In genomic region chr8:91711202-91711601, GRCm38 (mm10) we compare ENCODE assay signal across 18 mouse cellular contexts.
DNase-seq lines count a peak whose midpoint lies in the region; ATAC-seq lines count a peak whose summit lies in the region.
"Had no signal": no experiment of that assay in that cellular context is flagged by ENCODE, and none has a peak within 500 bp of the region (broad histone marks: within the 10 kb centered on the region; RNA-seq: fewer than 3 reads in every experiment).

No protein-coding gene starts in this region.

- H3K9ac ChIP-seq in heart, embryonic 11.5 days (ENCODE audit: low read depth, low read length), result no peak overlapping the region
- no peak overlapping the region for H3K9ac ChIP-seq in midbrain, embryonic 12.5 days (replicated peaks)
- H3K9ac ChIP-seq in hindbrain, embryonic 14.5 days, result no peak overlapping the region
- H3K9ac ChIP-seq: forebrain, embryonic 13.5 days; hindbrain, embryonic 15.5 days had no signal

- H3K27ac ChIP-seq in heart, embryonic 10.5 days, result peak overlapping the region; percentile 24; the same call in 1 of the 2 replicates
- H3K27ac ChIP-seq in heart, embryonic 11.5 days (ENCODE audit: low read depth, low read length), result no peak overlapping the region
- peak overlapping the region; percentile 56; the same call in 1 of the 2 replicates for H3K27ac ChIP-seq in midbrain, embryonic 12.5 days (replicated peaks)
- no peak overlapping the region for H3K27ac ChIP-seq in midbrain, embryonic 10.5 days (replicated peaks)
- peak overlapping the region; percentile 60 for H3K27ac ChIP-seq in hindbrain, embryonic 14.5 days
- H3K27ac ChIP-seq: forebrain, embryonic 13.5 days; gastrocnemius, adult 2 months; hindbrain, embryonic 15.5 days had no signal

- H3K4me2 ChIP-seq in heart, embryonic 11.5 days, result no peak overlapping the region
- H3K4me2 ChIP-seq in midbrain, embryonic 12.5 days (replicated peaks), result no peak overlapping the region
- no peak overlapping the region for H3K4me2 ChIP-seq in hindbrain, embryonic 14.5 days (replicated peaks)
- H3K4me2 ChIP-seq: forebrain, embryonic 13.5 days; hindbrain, embryonic 15.5 days had no signal

- H3K4me1 ChIP-seq in heart, embryonic 10.5 days, result peaks cover 70% of the 10 kb centered on the region
- peaks cover 46% of the 10 kb centered on the region for H3K4me1 ChIP-seq in heart, embryonic 11.5 days (ENCODE audit: control insufficient read depth, insufficient read depth, low read length)
- peaks cover 57% of the 10 kb centered on the region for H3K4me1 ChIP-seq in midbrain, embryonic 12.5 days
- H3K4me1 ChIP-seq in midbrain, embryonic 10.5 days, result peaks cover 79% of the 10 kb centered on the region
- peaks cover 57% of the 10 kb centered on the region for H3K4me1 ChIP-seq in hindbrain, embryonic 14.5 days (replicated peaks; ENCODE audit: control insufficient read depth, insufficient read depth, low read length)

- ATAC-seq in heart, embryonic 11.5 days (replicated peaks; ENCODE audit: insufficient number of reproducible peaks, low FRiP score, low TSS enrichment), result no peak
- ATAC-seq in midbrain, embryonic 12.5 days (ENCODE audit: low FRiP score, low read depth), result no peak
- no peak for ATAC-seq in hindbrain, embryonic 14.5 days (ENCODE audit: low FRiP score)
- ATAC-seq: activated CD4-positive, CD25-positive, alpha-beta regulatory T cell, adult 4 months; forebrain, embryonic 13.5 days; Patski had no signal

- no peak overlapping the region for H3K4me3 ChIP-seq in heart, embryonic 10.5 days
- no peak overlapping the region for H3K4me3 ChIP-seq in heart, embryonic 11.5 days (ENCODE audit: low read depth, low read length)
- H3K4me3 ChIP-seq in midbrain, embryonic 12.5 days, result no peak overlapping the region
- H3K4me3 ChIP-seq in midbrain, embryonic 10.5 days, result no peak overlapping the region
- no peak overlapping the region for H3K4me3 ChIP-seq in hindbrain, embryonic 14.5 days (replicated peaks; ENCODE audit: low read length)
- H3K4me3 ChIP-seq: embryonic facial prominence, embryonic 10.5 days; forebrain, embryonic 13.5 days; gastrocnemius, adult 2 months; hindbrain, embryonic 15.5 days had no signal

- no peaks in the 10 kb centered on the region for H3K27me3 ChIP-seq in heart, embryonic 10.5 days (ENCODE audit: insufficient read depth, poor library complexity, severe bottlenecking)
- no peaks in the 10 kb centered on the region for H3K27me3 ChIP-seq in heart, embryonic 11.5 days (ENCODE audit: control insufficient read depth, insufficient read depth, low read length)
- peaks cover 41% of the 10 kb centered on the region for H3K27me3 ChIP-seq in midbrain, embryonic 12.5 days
- H3K27me3 ChIP-seq in midbrain, embryonic 10.5 days (ENCODE audit: low read depth, poor library complexity, severe bottlenecking), result peaks cover 82% of the 10 kb centered on the region
- H3K27me3 ChIP-seq in hindbrain, embryonic 14.5 days (ENCODE audit: control insufficient read depth, insufficient read depth, low read length), result no peaks in the 10 kb centered on the region
- H3K27me3 ChIP-seq: hindbrain, embryonic 15.5 days had no signal

- H3K9me3 ChIP-seq in heart, embryonic 10.5 days, result no peaks in the 10 kb centered on the region
- no peaks in the 10 kb centered on the region for H3K9me3 ChIP-seq in heart, embryonic 11.5 days (replicated peaks; ENCODE audit: control insufficient read depth, low read length)
- H3K9me3 ChIP-seq in midbrain, embryonic 12.5 days, result 0 out of 2 replicates have a peak, but pooled peaks cover 3% of the 10 kb centered on the region
- peaks cover 4% of the 10 kb centered on the region; the same call in 1 of the 2 replicates for H3K9me3 ChIP-seq in midbrain, embryonic 10.5 days (replicated peaks)
- no peaks in the 10 kb centered on the region for H3K9me3 ChIP-seq in hindbrain, embryonic 14.5 days (ENCODE audit: control insufficient read depth, low read length)
- H3K9me3 ChIP-seq: embryonic facial prominence, embryonic 10.5 days; forebrain, embryonic 13.5 days; hindbrain, embryonic 15.5 days had no signal

- no peaks in the 10 kb centered on the region for H3K36me3 ChIP-seq in heart, embryonic 10.5 days
- no peaks in the 10 kb centered on the region for H3K36me3 ChIP-seq in heart, embryonic 11.5 days (ENCODE audit: control insufficient read depth, insufficient read depth, low read length)
- no peaks in the 10 kb centered on the region for H3K36me3 ChIP-seq in midbrain, embryonic 12.5 days
- no peaks in the 10 kb centered on the region for H3K36me3 ChIP-seq in midbrain, embryonic 10.5 days
- no peaks in the 10 kb centered on the region for H3K36me3 ChIP-seq in hindbrain, embryonic 14.5 days (replicated peaks; ENCODE audit: control insufficient read depth, insufficient read depth)
- H3K36me3 ChIP-seq: embryonic facial prominence, embryonic 10.5 days; hindbrain, embryonic 15.5 days had no signal

- DNase-seq in heart, embryonic 10.5 days (ENCODE audit: low spot score), result no peak
- DNase-seq in midbrain, embryonic 10.5 days (ENCODE audit: low spot score), result no peak
- DNase-seq in retina, postnatal 1 day, result peak; percentile 15
- no peak for DNase-seq in retina, embryonic 14.5 days (ENCODE audit: low spot score)
- peak; percentile 33 for DNase-seq in hindbrain, embryonic 14.5 days (ENCODE audit: low spot score)
- DNase-seq in spleen, postnatal 4 days (ENCODE audit: low spot score in 2 of 2), result no peak
- DNase-seq: adrenal gland, postnatal 14 days; cerebellum, adult 2 months; gastrocnemius, adult 2 months; gastrocnemius, postnatal 25 days; kidney, adult 11 months had no signal

- 32% methylated on average over 6 of the region's 6 CpGs for WGBS in heart, embryonic 10.5 days
- 44% methylated on average over 6 of the region's 6 CpGs for WGBS in heart, embryonic 11.5 days (ENCODE audit: insufficient replicate concordance)
- WGBS in midbrain, embryonic 12.5 days, result 50% methylated on average over 6 of the region's 6 CpGs
- 48% methylated on average over 6 of the region's 6 CpGs for WGBS in midbrain, embryonic 10.5 days
- 43% methylated on average over 6 of the region's 6 CpGs for WGBS in hindbrain, embryonic 14.5 days

Comparison
In these comparisons a context has a peak if more than half of its experiments do, and no peak if none do; other contexts are left out.
1. DNase-seq: peak in retina, postnatal 1 day (single experiment) and hindbrain, embryonic 14.5 days (single experiment); none in heart, embryonic 10.5 days (single experiment), midbrain, embryonic 10.5 days (single experiment), retina, embryonic 14.5 days (single experiment) and spleen, postnatal 4 days (0 of 2).
2. H3K27ac ChIP-seq: peak in heart, embryonic 10.5 days (single experiment), midbrain, embryonic 12.5 days (single experiment) and hindbrain, embryonic 14.5 days (single experiment); none in heart, embryonic 11.5 days (single experiment) and midbrain, embryonic 10.5 days (single experiment).